Mouse (Mus musculus): ENCODE results near the gene Tbk1.

GRCm38 (mm10) chr10:121622431-121622830 lies 35.8 kb upstream of the Tbk1 start:
- no peak for TF ChIP-seq EP300 (IDR thresholded peaks at IDR 0.05; ENCODE audit: low read depth)
- TF ChIP-seq CTCF (IDR thresholded peaks at IDR 0.05; ENCODE audit: low read depth), result no peak
